Mouse (Mus musculus) forebrain, embryonic 12.5 days (tissue): ENCODE results near the gene Cog4. TPM values are rescaled to one million over a fixed set of nuclear protein-coding genes. Genes with fewer than 3 reads are reported as not detected.

Experiments used
- ATAC-seq: fragments of 200-750 bp; cut with Nextera tagmentation; 2 replicates; pipeline ENCODE4 v1.8.0; 2017; ENCODE audit warnings: moderate TSS enrichment; ENCODE audit not compliant: low FRiP score
- H3K27ac ChIP-seq: fragments of 300-500 bp; sonication (generic); 2 replicates; pipeline ENCODE4 v1.5.1; 2016; ENCODE audit warnings: mild to moderate bottlenecking
- H3K27me3 ChIP-seq: fragments of 300-500 bp; sonication (generic); 2 replicates; pipeline ENCODE4 v1.6.1; 2016; ENCODE audit warnings: mild to moderate bottlenecking
- H3K36me3 ChIP-seq: fragments of 300-500 bp; sonication (generic); replicated peaks from 2 replicates; pipeline ENCODE4 v1.6.1; 2016; ENCODE audit warnings: mild to moderate bottlenecking
- H3K4me1 ChIP-seq: fragments of 300-500 bp; sonication (generic); 2 replicates; pipeline ENCODE4 v1.6.1; 2016
- H3K4me2 ChIP-seq: fragments of 300-500 bp; sonication (generic); 2 replicates; pipeline ENCODE4 v1.6.1; 2016; ENCODE audit warnings: mild to moderate bottlenecking, moderate library complexity
- H3K4me3 ChIP-seq: fragments of 300-500 bp; sonication (generic); replicated peaks from 2 replicates; pipeline ENCODE4 v1.5.1; 2016; ENCODE audit warnings: mild to moderate bottlenecking
- H3K9ac ChIP-seq: fragments of 300-500 bp; sonication (generic); 2 replicates; pipeline ENCODE4 v1.6.1; 2016; ENCODE audit warnings: mild to moderate bottlenecking
- H3K9me3 ChIP-seq: fragments of 300-500 bp; sonication (generic); 2 replicates; pipeline ENCODE4 v1.6.1; 2016
- WGBS: fragments of 180-500 bp; shearing (Covaris S2); methylation state at CpG from one replicate; pipeline ENCODE4 v1.1.7; 2016; 5-methylcytosine and 5-hydroxymethylcytosine counted together
- polyA plus RNA-seq: library from polyadenylated mRNA; unstranded; fragments of >200 nt; fragmentation: Nextera tagmentation; extraction: Ambion mirVana; gene quantifications from 2 replicates; pipeline ENCODE4 v1.2.1, GENCODE M21; 2016

Cog4 gene
- polyA plus RNA-seq, 1 experiment from 2014 or later = 73.6 TPM

DNA sequence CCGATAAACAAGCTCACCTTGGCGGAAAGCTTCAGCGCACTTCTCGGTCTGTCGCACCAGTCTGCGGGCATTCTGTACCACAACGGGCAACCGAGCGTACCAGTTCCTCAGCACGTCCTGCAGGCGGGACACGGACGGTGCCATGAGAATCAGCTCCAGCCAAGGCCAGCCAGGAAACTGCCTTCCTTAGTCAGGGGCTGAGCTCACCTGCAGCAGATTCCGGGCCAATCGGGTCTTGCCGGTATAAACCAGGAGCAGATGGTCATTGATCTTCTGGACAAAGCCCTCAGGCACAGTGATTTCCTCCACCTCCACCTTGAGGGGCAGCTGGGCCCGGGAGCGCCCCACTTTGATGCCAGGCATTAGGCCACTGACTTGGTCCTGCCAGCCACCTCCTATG lies 37.4 kb downstream of the Cog4 start:
- Histone ChIP-seq H3K4me2 (no peak overlapping the region), H3K9me3 (no peaks in the 10 kb centered on the region), H3K27me3 (no peaks in the 10 kb centered on the region), H3K36me3 (peaks cover 84% of the 10 kb centered on the region), H3K9ac (no peak overlapping the region), H3K4me1 (no peaks in the 10 kb centered on the region), H3K27ac (no peak overlapping the region), H3K4me3 (no peak overlapping the region)
- 95% methylated on average over 18 of the region's 18 CpGs for WGBS
- no peak for ATAC-seq

GRCm38 (mm10) chr8:110886634-110887033 lies 40.2 kb downstream of the Cog4 start:
- Histone ChIP-seq H3K9me3 (no peaks in the 10 kb centered on the region), H3K27ac (no peak overlapping the region), H3K9ac (no peak overlapping the region), H3K27me3 (no peaks in the 10 kb centered on the region), H3K4me1 (no peaks in the 10 kb centered on the region), H3K36me3 (peaks cover 69% of the 10 kb centered on the region), H3K4me2 (no peak overlapping the region), H3K4me3 (no peak overlapping the region)
- WGBS = 88% methylated on average over 3 of the region's 3 CpGs
- ATAC-seq = no peak

DNA sequence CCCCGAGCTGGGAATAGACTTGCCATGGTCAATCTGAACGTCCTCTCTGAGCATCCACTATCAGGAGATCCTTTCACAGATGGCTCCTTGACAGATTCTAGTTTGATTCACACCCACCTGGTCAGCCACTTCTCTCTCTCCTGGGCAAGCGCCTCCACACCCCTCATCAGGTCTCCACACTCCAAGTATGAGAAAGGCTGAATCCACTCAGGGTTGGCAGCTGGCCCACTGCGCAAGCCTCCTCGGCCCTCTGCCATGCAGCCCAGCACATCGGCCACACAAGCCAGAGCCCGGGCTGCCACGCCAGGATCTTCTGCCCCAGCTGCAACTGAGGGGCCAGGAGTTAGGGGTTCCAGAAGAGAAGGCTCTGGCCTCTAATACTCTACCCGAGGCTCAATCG lies 41.2 kb downstream of the Cog4 start:
- H3K4me3 ChIP-seq = no peak overlapping the region
- H3K9me3 ChIP-seq = no peaks in the 10 kb centered on the region
- H3K4me1 ChIP-seq = no peaks in the 10 kb centered on the region
- no peak overlapping the region for H3K27ac ChIP-seq
- peaks cover 64% of the 10 kb centered on the region for H3K36me3 ChIP-seq
- no peak overlapping the region for H3K9ac ChIP-seq
- no peak for ATAC-seq
- no peaks in the 10 kb centered on the region for H3K27me3 ChIP-seq
- WGBS = 93% methylated on average over 10 of the region's 10 CpGs
- H3K4me2 ChIP-seq = no peak overlapping the region

DNA sequence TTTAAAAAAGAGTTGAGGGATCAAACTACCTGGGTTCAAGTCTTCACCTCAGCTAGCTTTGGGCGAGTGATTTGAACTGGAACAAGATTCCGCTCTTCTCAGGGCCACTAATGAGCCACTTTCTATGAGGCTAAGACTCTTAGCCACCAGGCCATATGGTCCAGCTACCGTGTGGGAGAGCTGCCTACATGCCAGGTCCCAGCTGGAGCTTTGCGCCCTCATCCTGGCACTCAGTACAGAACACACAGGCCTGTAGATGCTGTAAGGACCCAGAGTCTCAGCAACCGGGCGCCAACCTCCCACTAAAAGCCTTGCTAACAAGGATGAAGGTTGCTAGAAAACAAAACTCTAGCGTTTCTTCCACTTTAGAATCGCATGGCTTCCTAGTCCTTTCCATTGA lies 42.0 kb downstream of the Cog4 start:
- no peak overlapping the region for H3K27ac ChIP-seq
- H3K36me3 ChIP-seq = peaks cover 60% of the 10 kb centered on the region
- H3K9me3 ChIP-seq = no peaks in the 10 kb centered on the region
- H3K4me2 ChIP-seq = no peak overlapping the region
- no peak overlapping the region for H3K4me3 ChIP-seq
- H3K9ac ChIP-seq = no peak overlapping the region
- no peaks in the 10 kb centered on the region for H3K4me1 ChIP-seq
- no peaks in the 10 kb centered on the region for H3K27me3 ChIP-seq
- no peak for ATAC-seq
- 93% methylated on average over 8 of the region's 8 CpGs for WGBS

GRCm38 (mm10) chr8:110888860-110889259 lies 42.5 kb downstream of the Cog4 start:
- WGBS = 94% methylated on average over 16 of the region's 16 CpGs
- H3K27ac ChIP-seq = no peak overlapping the region
- H3K9me3 ChIP-seq = no peaks in the 10 kb centered on the region
- peaks cover 55% of the 10 kb centered on the region for H3K36me3 ChIP-seq
- ATAC-seq = no peak
- no peak overlapping the region for H3K4me2 ChIP-seq
- no peak overlapping the region for H3K4me3 ChIP-seq
- H3K4me1 ChIP-seq = no peaks in the 10 kb centered on the region
- H3K9ac ChIP-seq = no peak overlapping the region
- no peaks in the 10 kb centered on the region for H3K27me3 ChIP-seq

DNA sequence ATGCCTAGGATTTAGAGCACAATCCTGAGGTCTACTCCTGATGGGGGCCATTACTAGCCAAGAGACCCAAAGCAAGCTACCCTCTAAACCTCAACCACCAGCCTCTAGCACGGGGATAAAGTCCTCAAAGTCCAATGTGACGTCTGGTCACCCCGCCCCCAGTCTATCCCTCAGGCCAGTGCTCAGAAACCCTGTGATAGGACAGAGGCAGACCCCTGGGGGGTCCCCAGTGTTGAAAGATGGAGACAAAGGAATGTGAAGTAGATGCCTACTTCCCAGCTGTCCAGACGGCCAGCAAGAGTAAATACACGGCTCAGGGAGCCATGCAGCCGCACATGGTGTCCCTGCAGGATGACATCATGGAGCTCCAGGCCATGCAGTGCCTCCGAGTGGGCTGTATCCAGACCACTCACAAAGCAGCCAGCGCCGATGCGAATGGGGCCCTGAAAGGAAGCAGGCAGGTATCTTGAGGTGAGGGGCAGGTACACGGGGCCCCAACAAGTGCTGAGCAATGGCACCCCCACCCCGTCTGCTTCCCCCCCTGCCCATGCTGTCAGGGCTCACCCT lies 43.6 kb downstream of the Cog4 start:
- Histone ChIP-seq H3K4me3 (no peak overlapping the region), H3K9me3 (no peaks in the 10 kb centered on the region), H3K27ac (no peak overlapping the region), H3K36me3 (peaks cover 58% of the 10 kb centered on the region), H3K4me1 (no peaks in the 10 kb centered on the region), H3K4me2 (no peak overlapping the region), H3K9ac (no peak overlapping the region), H3K27me3 (no peaks in the 10 kb centered on the region)
- WGBS = 79% methylated on average over 12 of the region's 12 CpGs
- no peak for ATAC-seq

DNA sequence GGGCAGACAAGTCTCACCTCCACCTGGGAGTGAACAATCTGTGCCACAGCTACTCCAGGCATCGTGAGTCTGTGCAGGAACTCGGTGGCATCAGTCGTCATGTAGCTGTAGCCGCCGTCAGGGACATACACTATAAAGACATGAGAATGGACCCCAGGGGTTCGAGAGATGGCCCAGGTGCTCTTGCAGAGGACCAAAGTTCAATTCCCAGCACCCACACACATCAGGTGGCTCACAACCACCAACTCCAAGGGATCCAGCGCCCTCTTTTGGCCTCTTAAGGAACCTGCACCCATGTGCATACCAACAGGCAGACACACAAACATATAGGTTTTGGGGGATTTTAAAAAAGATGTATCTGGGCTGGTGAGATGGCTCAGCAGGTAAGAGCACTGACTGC lies 45.6 kb downstream of the Cog4 start:
- Histone ChIP-seq H3K4me2 (no peak overlapping the region), H3K27ac (no peak overlapping the region), H3K27me3 (no peaks in the 10 kb centered on the region), H3K9ac (no peak overlapping the region), H3K4me1 (no peaks in the 10 kb centered on the region), H3K4me3 (no peak overlapping the region), H3K36me3 (peaks cover 54% of the 10 kb centered on the region), H3K9me3 (no peaks in the 10 kb centered on the region)
- WGBS = 88% methylated on average over 7 of the region's 7 CpGs
- no peak for ATAC-seq

DNA sequence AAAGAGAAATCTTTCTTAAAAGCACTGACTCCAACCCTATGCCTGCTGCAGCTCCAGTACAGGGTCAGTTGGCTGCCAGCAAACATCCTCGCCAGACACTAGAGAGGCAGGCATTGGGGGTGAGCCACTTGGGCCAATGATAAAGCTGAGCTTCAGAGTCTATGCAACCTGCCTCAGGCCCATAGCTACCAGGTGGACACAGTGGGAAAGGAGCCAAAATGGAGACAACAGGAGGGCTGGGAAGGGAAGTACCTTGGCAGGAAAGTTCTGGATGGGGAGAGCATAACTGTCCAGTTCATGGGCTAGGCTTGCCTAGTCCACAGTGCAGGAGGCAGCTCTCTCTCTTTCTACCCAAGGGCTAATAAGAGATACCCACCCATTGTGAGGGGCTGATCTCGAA lies 46.5 kb downstream of the Cog4 start:
- Histone ChIP-seq H3K27ac (no peak overlapping the region), H3K9me3 (no peaks in the 10 kb centered on the region), H3K4me2 (no peak overlapping the region), H3K4me1 (no peaks in the 10 kb centered on the region), H3K9ac (no peak overlapping the region), H3K27me3 (no peaks in the 10 kb centered on the region), H3K36me3 (peaks cover 45% of the 10 kb centered on the region), H3K4me3 (no peak overlapping the region)
- ATAC-seq = no peak
- 94% methylated on average over 2 of the region's 2 CpGs for WGBS

DNA sequence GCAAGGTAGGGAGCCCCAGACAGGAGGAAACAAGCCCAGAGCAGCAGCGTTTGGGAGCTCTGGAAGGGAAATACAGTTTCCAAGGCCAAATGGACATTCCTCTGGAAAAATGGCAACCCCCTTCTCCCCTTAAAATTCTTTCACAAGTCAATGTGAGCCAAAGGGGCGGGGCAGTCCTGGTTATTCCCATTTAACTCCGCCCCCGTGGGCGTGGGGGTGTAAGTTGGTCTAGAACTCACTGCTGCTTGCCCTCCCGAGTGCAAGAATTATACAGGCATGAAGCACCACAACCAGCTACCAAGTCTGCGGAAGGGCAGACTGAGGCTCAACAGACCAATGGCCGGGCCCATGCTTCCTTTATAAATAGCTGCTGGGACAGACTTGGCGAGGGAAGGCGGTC lies 48.5 kb downstream of the Cog4 start:
- H3K4me3 ChIP-seq = no peak overlapping the region
- peaks cover 37% of the 10 kb centered on the region; the same call in 1 of the 2 replicates for H3K36me3 ChIP-seq
- H3K27ac ChIP-seq = no peak overlapping the region
- no peak for ATAC-seq
- 85% methylated on average over 10 of the region's 10 CpGs for WGBS
- H3K9ac ChIP-seq = no peak overlapping the region
- no peaks in the 10 kb centered on the region for H3K4me1 ChIP-seq
- H3K4me2 ChIP-seq = no peak overlapping the region
- no peaks in the 10 kb centered on the region for H3K27me3 ChIP-seq
- H3K9me3 ChIP-seq = no peaks in the 10 kb centered on the region

DNA sequence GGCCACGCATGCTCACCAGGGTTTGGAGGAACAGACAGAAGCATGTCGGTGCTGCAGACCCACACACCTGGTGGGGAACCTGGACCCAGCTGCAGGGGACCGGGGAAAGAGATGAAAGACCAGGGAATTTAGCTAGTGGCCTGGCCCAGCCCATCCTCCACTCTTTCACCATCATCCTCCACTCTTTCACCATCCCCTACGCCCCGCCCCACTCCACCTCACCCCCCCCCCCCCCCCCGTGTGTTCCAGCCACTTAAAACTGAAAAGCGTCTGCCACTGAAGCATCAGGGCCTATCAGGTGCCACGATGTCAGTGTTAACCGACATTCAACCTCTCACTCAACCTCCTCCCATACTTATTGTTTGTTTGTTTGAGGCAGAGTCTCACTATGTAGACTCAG lies 48.9 kb downstream of the Cog4 start:
- Histone ChIP-seq H3K27ac (no peak overlapping the region), H3K4me1 (no peaks in the 10 kb centered on the region), H3K4me3 (no peak overlapping the region), H3K9me3 (no peaks in the 10 kb centered on the region), H3K4me2 (no peak overlapping the region), H3K9ac (no peak overlapping the region), H3K27me3 (no peaks in the 10 kb centered on the region), H3K36me3 (peaks cover 33% of the 10 kb centered on the region; the same call in 1 of the 2 replicates)
- no peak for ATAC-seq
- 89% methylated on average over 5 of the region's 9 CpGs for WGBS

GRCm38 (mm10) chr8:110895812-110896211 lies 49.4 kb downstream of the Cog4 start:
- Histone ChIP-seq H3K4me2 (no peak overlapping the region), H3K4me3 (no peak overlapping the region), H3K4me1 (no peaks in the 10 kb centered on the region), H3K9me3 (no peaks in the 10 kb centered on the region), H3K36me3 (peaks cover 32% of the 10 kb centered on the region; the same call in 1 of the 2 replicates), H3K9ac (no peak overlapping the region), H3K27ac (no peak overlapping the region), H3K27me3 (no peaks in the 10 kb centered on the region)
- WGBS = 95% methylated on average over 13 of the region's 13 CpGs
- no peak for ATAC-seq

GRCm38 (mm10) chr8:110897495-110897894 lies 51.1 kb downstream of the Cog4 start:
- ATAC-seq = no peak
- WGBS = 95% methylated on average over 6 of the region's 6 CpGs
- H3K9me3 ChIP-seq = no peaks in the 10 kb centered on the region
- H3K4me1 ChIP-seq = peaks cover 5% of the 10 kb centered on the region
- H3K4me2 ChIP-seq = no peak overlapping the region
- no peak overlapping the region for H3K27ac ChIP-seq
- no peak overlapping the region for H3K4me3 ChIP-seq
- no peak overlapping the region for H3K9ac ChIP-seq
- no peaks in the 10 kb centered on the region for H3K27me3 ChIP-seq
- peaks cover 28% of the 10 kb centered on the region; the same call in 1 of the 2 replicates for H3K36me3 ChIP-seq

DNA sequence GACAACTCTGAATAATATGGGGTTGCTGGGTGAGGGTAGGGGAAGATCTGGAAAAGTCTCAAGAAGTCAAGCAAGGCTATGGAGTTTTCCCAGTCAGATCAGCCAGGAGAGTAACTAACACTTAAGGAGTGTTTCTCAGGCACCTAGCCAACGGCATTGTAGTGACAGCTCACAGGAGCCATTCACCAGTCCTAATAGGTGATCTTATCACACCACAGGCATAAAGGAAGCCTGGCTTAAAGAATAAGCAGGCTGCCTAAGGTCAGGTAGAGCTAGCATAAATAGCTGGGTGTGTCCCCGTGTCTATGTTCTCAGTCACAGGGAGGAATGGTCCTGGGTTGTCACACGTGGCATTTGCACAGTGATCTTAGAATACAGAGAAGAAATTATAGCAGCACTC lies 54.7 kb downstream of the Cog4 start:
- Histone ChIP-seq H3K9me3 (no peaks in the 10 kb centered on the region), H3K27me3 (no peaks in the 10 kb centered on the region), H3K4me1 (peaks cover 5% of the 10 kb centered on the region), H3K9ac (no peak overlapping the region), H3K27ac (no peak overlapping the region), H3K4me2 (no peak overlapping the region), H3K4me3 (no peak overlapping the region), H3K36me3 (peaks cover 9% of the 10 kb centered on the region; the same call in 1 of the 2 replicates)
- 84% methylated on average over 3 of the region's 3 CpGs for WGBS
- no peak for ATAC-seq
